Mouse (Mus musculus) midbrain, postnatal 0 days (tissue): ENCODE data around the gene Senp7. TPM values are rescaled to one million over a fixed set of nuclear protein-coding genes. Genes with fewer than 3 reads are reported as not detected.
A peak's percentile ranks its signal among the peaks of the same experiment; 100 is the strongest.

Experiments
- ATAC-seq: fragments of 200-750 bp; cut with Nextera tagmentation; 2 replicates; pipeline ENCODE4 v1.8.0; 2017; ENCODE audit warnings: moderate number of reproducible peaks, mild to moderate bottlenecking, moderate TSS enrichment, moderate library complexity; ENCODE audit not compliant: low FRiP score
- DNase-seq: peaks from one replicate; pipeline ENCODE4 v3.0.0-alpha.2; 2015; ENCODE audit warnings: low spot score
- H3K27ac ChIP-seq: fragments of 300-500 bp; sonication (generic); 2 replicates; pipeline ENCODE4 v1.5.1; 2014; ENCODE audit warnings: low read depth, mild to moderate bottlenecking, low read length, mixed read lengths
- H3K27me3 ChIP-seq: fragments of 300-500 bp; sonication (generic); 2 replicates; pipeline ENCODE4 v1.6.1; 2014; ENCODE audit warnings: low read length, control low read depth, mixed read lengths; ENCODE audit not compliant: insufficient read depth
- H3K36me3 ChIP-seq: fragments of 300-500 bp; sonication (generic); 2 replicates; pipeline ENCODE4 v1.6.1; 2014; ENCODE audit warnings: low read length, control low read depth, mixed read lengths; ENCODE audit not compliant: insufficient read depth
- H3K4me1 ChIP-seq: fragments of 300-500 bp; sonication (generic); 2 replicates; pipeline ENCODE4 v1.6.1; 2014; ENCODE audit warnings: mild to moderate bottlenecking, control low read depth, antibody characterized with exemption, low read length, mixed read lengths; ENCODE audit not compliant: insufficient read depth
- H3K4me2 ChIP-seq: fragments of 300-500 bp; sonication (generic); 2 replicates; pipeline ENCODE4 v1.6.1; 2014; ENCODE audit warnings: low read depth, mild to moderate bottlenecking, low read length, mixed read lengths; ENCODE audit not compliant: poor library complexity, severe bottlenecking
- H3K4me3 ChIP-seq: fragments of 300-500 bp; sonication (generic); 2 replicates; pipeline ENCODE4 v1.5.1; 2014; ENCODE audit warnings: low read depth, mild to moderate bottlenecking, low read length, moderate library complexity
- H3K9ac ChIP-seq: fragments of 300-500 bp; sonication (generic); replicated peaks from 2 replicates; pipeline ENCODE4 v1.6.1; 2014; ENCODE audit warnings: mild to moderate bottlenecking, low read length, moderate library complexity, mixed read lengths; ENCODE audit not compliant: poor library complexity, severe bottlenecking
- H3K9me3 ChIP-seq: fragments of 300-500 bp; sonication (generic); 2 replicates; pipeline ENCODE4 v1.6.1; 2016; ENCODE audit warnings: low read length, control low read depth
- CTCF ChIP-seq: IDR thresholded peaks from 2 replicates; pipeline ENCODE4 v1.5.1; 2016; ENCODE audit warnings: antibody characterized with exemption, mild to moderate bottlenecking
- WGBS: fragments of 180-500 bp; shearing (Covaris S2); extraction: QIAGEN DNeasy Blood & Tissue Kit; methylation state at CpG from one replicate; pipeline ENCODE4 v1.1.7; 2014; 5-methylcytosine and 5-hydroxymethylcytosine counted together
- polyA plus RNA-seq: library from polyadenylated mRNA; unstranded; fragments of >200 nt; fragmentation: Nextera tagmentation; extraction: Ambion mirVana; gene quantifications from 2 replicates; pipeline ENCODE4 v1.2.1, GENCODE M21; 2015
- total RNA-seq: library from RNA; depleted of rRNA; stranded (reverse); fragments of >200 nt; gene quantifications from 2 replicates; pipeline ENCODE4 v1.2.3, GENCODE M21; 2014

Gene Senp7
- total and polyA plus RNA-seq, 2 experiments from 2014 or later = 26.7 to 34.7 TPM

DNA sequence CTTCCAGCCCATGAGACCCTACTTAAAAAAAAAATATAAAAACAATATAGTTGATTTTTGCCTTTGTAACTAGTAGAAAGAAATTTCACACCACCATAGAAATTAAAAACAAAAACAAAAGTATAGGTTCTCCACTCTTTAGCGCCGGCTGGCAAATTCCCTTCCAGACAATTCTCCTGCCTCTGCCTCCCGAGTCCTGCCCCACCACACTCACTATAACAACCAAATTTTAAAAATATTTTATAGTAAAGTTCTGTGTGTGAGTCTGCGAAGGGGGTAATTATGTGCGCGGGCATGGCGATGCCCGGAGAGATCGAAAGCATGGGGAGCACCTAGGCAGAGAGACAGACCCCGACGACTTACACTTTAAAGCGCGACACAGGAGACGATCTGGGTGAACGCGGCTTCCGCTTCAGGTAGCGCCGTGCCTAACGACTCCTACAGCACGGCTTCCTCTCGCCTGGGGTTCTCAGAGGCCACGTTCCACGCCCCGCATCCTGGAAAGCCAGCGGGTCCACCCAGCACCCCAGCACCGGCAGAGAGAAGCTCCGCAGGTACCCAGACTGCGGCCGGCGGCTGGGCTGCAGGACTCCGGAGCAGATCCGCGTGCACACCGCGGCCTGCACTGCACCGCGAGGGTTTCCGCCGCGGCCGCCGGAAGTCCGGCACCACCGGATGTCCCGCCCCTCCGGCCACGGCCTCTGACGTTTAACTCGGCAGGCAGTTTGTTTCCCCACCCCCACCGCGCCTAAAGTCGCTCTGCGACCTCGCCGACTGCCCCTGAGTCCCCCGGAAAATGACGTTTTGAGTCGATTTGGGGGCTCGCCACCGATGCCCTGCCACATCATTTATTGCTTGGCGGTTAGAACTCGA, 10.8 kb upstream of the Senp7 start, which contains the start of gene Trmt10c:
Gene Trmt10c (minus strand): TSS at position 682 of the 873 bp plus-strand sequence.
- WGBS = 1% methylated on average over 61 of the region's 63 CpGs
- H3K27ac ChIP-seq = peak within 1 kb of the TSS; percentile 86
- no peak for TF ChIP-seq CTCF

DNA sequence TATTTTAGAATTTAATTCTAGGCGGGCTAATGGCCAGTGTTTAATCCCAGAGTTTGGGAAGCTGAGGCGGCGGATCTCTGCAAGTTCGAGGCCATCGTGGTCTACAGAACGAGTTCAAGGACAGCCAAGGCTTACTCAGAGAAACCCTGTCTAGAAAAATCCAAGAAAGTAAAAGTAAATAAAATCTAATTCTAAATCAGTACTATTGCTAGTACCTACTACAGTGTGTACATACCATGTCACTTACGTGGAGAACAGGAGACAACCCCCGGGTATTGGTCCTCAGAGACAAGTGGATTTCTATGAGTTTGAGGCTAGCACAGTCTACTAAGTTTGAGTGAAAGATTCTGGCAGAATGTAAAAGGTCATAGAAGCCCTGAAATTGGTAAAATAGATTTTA, 10.0 kb upstream of the Senp7 start:
- peak overlapping the region; percentile 43 for H3K4me2 ChIP-seq
- WGBS = 27% methylated on average over 8 of the region's 8 CpGs
- ATAC-seq = no peak

More for the DNA sequence above, 10.8 kb upstream of the Senp7 start, which contains the start of gene Trmt10c:
- peaks cover 11% of the 10 kb centered on the region for H3K36me3 ChIP-seq
- no peaks in the 10 kb centered on the region for H3K4me1 ChIP-seq
- H3K4me3 ChIP-seq = peak within 1 kb of the TSS; percentile 63
- H3K9me3 ChIP-seq = no peaks in the 10 kb centered on the region
- ATAC-seq (peak; percentile 100), DNase-seq (peak; percentile 95)
- peak within 1 kb of the TSS; percentile 43 for H3K4me2 ChIP-seq
- no peaks in the 10 kb centered on the region for H3K27me3 ChIP-seq
- peak within 1 kb of the TSS; percentile 64 for H3K9ac ChIP-seq

DNA sequence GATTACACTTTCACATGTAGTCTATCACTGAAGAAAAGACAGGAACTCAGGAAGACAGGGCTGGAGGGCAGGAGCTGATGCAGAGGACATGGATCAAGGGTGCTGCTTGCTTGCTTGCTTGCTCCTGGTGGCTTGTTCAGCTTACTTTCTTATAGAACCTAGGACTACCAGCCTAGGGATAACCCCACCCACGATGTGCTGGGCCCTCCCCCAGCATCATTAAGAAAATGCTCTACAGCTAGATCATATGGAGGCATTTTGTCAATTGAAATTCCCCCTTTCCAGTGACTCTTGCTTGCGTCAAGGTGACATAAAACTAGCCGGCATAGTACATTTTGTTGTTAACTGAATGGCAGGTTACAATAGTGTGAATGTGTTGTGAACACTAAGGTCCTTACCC, 7.8 kb downstream of the Senp7 start:
- WGBS = 87% methylated on average over 3 of the region's 3 CpGs
- no peak overlapping the region for H3K4me2 ChIP-seq
- no peak for DNase-seq

More for the DNA sequence above, 10.0 kb upstream of the Senp7 start:
- Histone ChIP-seq H3K4me1 (no peaks in the 10 kb centered on the region), H3K9ac (peak overlapping the region; percentile 64), H3K36me3 (peaks cover 8% of the 10 kb centered on the region), H3K27me3 (no peaks in the 10 kb centered on the region), H3K27ac (peak overlapping the region; percentile 86), H3K9me3 (no peaks in the 10 kb centered on the region), H3K4me3 (peak overlapping the region; percentile 63)
- no peak for DNase-seq
- no peak for TF ChIP-seq CTCF

GRCm38 (mm10) chr16:56056944-56057590, 8.9 kb downstream of the Senp7 start:
- TF ChIP-seq CTCF = no peak
- H3K4me1 ChIP-seq = no peaks in the 10 kb centered on the region
- WGBS = 12% methylated on average over 7 of the region's 7 CpGs
- peak; percentile 31 for DNase-seq
- H3K9me3 ChIP-seq = no peaks in the 10 kb centered on the region
- H3K27ac ChIP-seq = peak overlapping the region; percentile 55
- no peaks in the 10 kb centered on the region for H3K36me3 ChIP-seq
- no peaks in the 10 kb centered on the region; the same call in 1 of the 2 replicates for H3K27me3 ChIP-seq
- H3K4me2 ChIP-seq = no peak overlapping the region; the same call in none of the 2 replicates
- H3K4me3 ChIP-seq = no peak overlapping the region
- peak; percentile 78 for ATAC-seq
- H3K9ac ChIP-seq = no peak overlapping the region

More for the DNA sequence above, 7.8 kb downstream of the Senp7 start:
- no peaks in the 10 kb centered on the region for H3K9me3 ChIP-seq
- no peak for TF ChIP-seq CTCF
- no peak for ATAC-seq
- H3K9ac ChIP-seq = no peak overlapping the region
- H3K4me1 ChIP-seq = no peaks in the 10 kb centered on the region
- H3K36me3 ChIP-seq = no peaks in the 10 kb centered on the region
- no peak overlapping the region for H3K27ac ChIP-seq
- no peaks in the 10 kb centered on the region; the same call in 1 of the 2 replicates for H3K27me3 ChIP-seq
- H3K4me3 ChIP-seq = no peak overlapping the region

DNA sequence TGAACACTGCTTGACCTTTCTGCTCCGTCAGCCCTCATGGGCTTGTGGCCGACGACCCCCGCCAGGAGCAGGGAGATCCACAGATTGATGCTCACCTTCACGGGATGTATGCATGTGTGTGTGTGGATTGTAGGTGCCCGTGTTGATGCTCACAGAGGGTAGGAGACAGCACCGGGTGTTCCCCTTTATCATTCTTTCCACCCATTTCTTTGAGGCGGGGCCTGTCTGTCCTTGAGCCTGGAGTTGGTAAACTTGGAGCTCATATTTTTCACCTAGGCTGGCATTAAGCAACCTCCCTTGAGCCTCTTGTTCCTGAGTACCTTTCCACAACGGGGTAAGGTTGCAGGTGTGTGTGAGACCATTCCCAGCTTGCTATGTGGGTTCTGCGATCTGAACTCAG, 10.0 kb downstream of the Senp7 start:
- Histone ChIP-seq H3K4me2 (no peak overlapping the region), H3K4me1 (no peaks in the 10 kb centered on the region), H3K27ac (no peak overlapping the region), H3K36me3 (no peaks in the 10 kb centered on the region), H3K9me3 (no peaks in the 10 kb centered on the region), H3K4me3 (no peak overlapping the region), H3K9ac (no peak overlapping the region), H3K27me3 (no peaks in the 10 kb centered on the region; the same call in 1 of the 2 replicates)
- DNase-seq = no peak
- TF ChIP-seq CTCF = no peak
- ATAC-seq = peak; percentile 34; the same call in 1 of the 2 replicates
- 55% methylated on average over 10 of the region's 10 CpGs for WGBS
